Mouse (Mus musculus): ENCODE results near the gene Gm17482. TPM values are rescaled to one million over a fixed set of nuclear protein-coding genes. Genes with fewer than 3 reads are reported as not detected.

Gm17482 gene
- not detected in 2 replicates for polyA plus RNA-seq (2016; fragmentation: Nextera tagmentation; extraction: Ambion mirVana)

DNA sequence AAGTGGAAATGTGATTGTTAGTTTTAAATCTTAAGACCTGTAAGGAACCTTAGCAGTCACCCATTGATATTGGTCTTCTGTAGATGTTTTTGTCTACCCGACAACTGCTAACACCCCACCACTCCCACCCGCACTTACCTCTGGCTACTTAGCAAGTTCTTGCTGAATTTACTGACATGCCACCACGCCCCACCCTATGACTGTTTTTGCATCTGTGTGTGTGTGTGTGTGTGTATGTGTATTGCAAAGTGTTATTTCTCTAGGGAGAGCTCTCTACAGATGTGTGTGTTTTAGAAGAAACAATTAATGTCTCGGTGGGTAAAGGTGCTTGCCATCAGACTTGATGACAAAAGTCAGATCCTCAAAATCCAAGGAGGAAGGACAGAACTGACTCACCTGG lies at the start of gene Gm17482:
TSS of gene Gm17482 (plus strand) at position 301 of the 400 bp plus-strand sequence.
- Histone ChIP-seq H3K27ac (no peak within 1 kb of the TSS), H3K27me3 (ENCODE audit: low read depth, poor library complexity, severe bottlenecking) (no peaks in the 10 kb centered on the region), H3K9me3 (replicated peaks) (no peaks in the 10 kb centered on the region), H3K36me3 (no peaks in the 10 kb centered on the region), H3K4me3 (no peak within 1 kb of the TSS), H3K4me1 (peaks cover 15% of the 10 kb centered on the region)
- WGBS, result 74% methylated on average over 4 of the region's 4 CpGs
- DNase-seq (ENCODE audit: low spot score), result no peak

DNA sequence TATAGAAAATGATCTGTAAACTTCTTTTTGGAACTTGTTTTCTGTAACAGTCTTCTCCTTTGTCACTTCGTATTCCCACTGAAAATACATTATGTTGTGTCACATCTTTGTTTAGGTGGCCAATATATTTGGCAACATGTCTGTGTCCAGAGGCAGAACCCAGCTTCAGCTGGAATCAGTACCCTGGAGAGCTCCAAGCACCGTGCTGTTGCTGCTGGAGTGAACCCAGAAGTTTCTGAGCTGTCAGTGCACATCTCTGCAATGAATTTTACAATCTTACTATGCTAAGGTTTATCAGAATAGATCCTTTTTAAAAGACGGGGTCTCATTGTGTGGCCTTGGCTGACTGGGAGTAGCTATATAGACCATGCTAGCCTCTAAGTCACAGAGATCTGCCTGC lies 48.3 kb upstream of the Gm17482 start:
- WGBS, result 38% methylated on average over 3 of the region's 3 CpGs
- no peak overlapping the region for H3K4me3 ChIP-seq
- H3K27ac ChIP-seq, result no peak overlapping the region
- H3K4me1 ChIP-seq, result no peaks in the 10 kb centered on the region
- H3K36me3 ChIP-seq, result no peaks in the 10 kb centered on the region
- H3K27me3 ChIP-seq (ENCODE audit: low read depth, poor library complexity, severe bottlenecking), result no peaks in the 10 kb centered on the region
- no peaks in the 10 kb centered on the region for H3K9me3 ChIP-seq (replicated peaks)
- DNase-seq (ENCODE audit: low spot score), result peak; percentile 70

DNA sequence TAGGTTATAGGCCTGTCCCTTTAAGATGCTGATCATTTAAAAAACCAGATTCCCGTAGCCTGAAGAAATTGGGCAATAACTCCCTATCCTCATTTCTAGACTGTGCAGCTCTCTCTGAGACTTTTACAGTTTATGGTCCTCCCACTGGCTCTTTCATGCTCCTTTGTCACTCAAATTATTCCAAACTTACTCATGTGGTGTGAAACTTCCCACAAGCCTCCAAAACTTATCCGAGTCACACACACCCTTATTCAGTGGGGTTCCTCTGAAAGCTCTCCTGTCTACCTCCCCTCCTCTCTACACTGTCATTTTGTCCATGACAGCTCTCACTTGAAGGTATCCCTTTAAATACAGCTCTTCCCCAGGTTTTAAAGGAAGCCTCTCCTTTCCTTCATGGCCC lies 46.0 kb upstream of the Gm17482 start:
- WGBS, result 89% methylated on average over 2 of the region's 2 CpGs
- H3K9me3 ChIP-seq (replicated peaks), result no peaks in the 10 kb centered on the region
- no peaks in the 10 kb centered on the region for H3K36me3 ChIP-seq
- DNase-seq (ENCODE audit: low spot score), result no peak
- no peaks in the 10 kb centered on the region for H3K4me1 ChIP-seq
- no peak overlapping the region for H3K27ac ChIP-seq
- no peaks in the 10 kb centered on the region for H3K27me3 ChIP-seq (ENCODE audit: low read depth, poor library complexity, severe bottlenecking)
- H3K4me3 ChIP-seq, result no peak overlapping the region

DNA sequence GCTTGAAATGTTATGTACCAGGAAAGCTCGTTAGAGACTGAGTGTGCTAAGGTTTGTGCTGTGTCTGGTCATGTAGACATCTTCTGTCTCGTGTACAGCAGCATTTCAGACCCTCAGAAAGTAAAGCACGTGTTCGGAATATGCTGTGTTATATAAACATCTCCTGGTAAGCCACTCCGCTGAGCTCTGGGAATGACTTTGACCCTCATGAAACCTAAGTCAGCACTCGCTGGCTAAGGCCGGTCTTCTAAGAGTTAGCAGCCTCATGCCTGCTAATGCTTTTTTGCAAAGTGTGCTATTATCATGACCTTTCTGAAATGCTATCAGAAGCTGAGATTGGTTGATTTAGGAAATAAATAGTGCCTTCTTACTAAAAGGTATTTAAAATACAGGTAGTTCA lies 36.0 kb upstream of the Gm17482 start:
- Histone ChIP-seq H3K4me1 (no peaks in the 10 kb centered on the region), H3K9me3 (replicated peaks) (no peaks in the 10 kb centered on the region), H3K36me3 (no peaks in the 10 kb centered on the region), H3K4me3 (no peak overlapping the region), H3K27ac (no peak overlapping the region), H3K27me3 (ENCODE audit: low read depth, poor library complexity, severe bottlenecking) (no peaks in the 10 kb centered on the region)
- DNase-seq (ENCODE audit: low spot score), result no peak
- 79% methylated on average over 7 of the region's 7 CpGs for WGBS

DNA sequence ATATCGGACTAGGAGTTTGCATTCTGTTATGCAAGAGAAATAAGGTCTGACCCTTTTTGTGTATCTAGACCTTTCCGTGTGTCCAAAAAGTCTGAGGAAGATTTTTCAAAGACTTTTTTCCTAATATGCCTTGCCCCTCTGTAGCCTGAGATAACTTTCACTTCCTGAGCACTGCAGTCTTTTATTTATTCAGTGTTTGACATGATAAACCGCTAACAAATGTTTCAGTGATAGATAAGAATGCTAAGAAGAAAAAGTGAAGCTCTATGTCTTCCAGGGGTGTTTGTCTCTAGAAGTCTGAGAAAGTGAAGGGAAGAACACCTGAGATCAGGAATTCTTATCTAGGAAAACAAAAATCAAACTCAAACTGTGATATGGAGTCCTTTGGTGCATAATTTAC lies 26.4 kb upstream of the Gm17482 start:
- no peaks in the 10 kb centered on the region for H3K9me3 ChIP-seq (replicated peaks)

DNA sequence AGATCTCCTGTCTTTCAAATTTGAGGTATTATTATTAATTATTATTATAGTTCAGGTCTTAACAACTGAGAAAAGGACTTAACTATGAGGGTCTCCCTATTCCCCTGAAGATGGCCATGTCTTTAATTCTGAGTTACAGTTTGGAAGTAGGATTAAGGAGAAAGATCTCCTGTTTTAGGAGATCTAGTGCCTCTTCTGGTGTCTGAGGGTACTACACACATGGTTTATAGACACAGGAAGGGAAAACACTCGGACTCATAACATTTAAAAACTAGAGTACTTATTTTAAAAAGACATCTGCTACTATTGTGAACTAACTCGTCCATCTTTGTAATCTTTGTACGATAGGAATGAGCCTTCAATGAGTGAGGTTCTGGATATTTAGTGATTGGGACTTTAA lies 24.1 kb upstream of the Gm17482 start:
- H3K9me3 ChIP-seq (replicated peaks), result no peaks in the 10 kb centered on the region
- H3K4me1 ChIP-seq, result no peaks in the 10 kb centered on the region
- H3K4me3 ChIP-seq, result no peak overlapping the region
- 75% methylated on average over 3 of the region's 3 CpGs for WGBS
- no peak for DNase-seq (ENCODE audit: low spot score)
- H3K27me3 ChIP-seq (ENCODE audit: low read depth, poor library complexity, severe bottlenecking), result no peaks in the 10 kb centered on the region
- H3K36me3 ChIP-seq, result no peaks in the 10 kb centered on the region
- H3K27ac ChIP-seq, result no peak overlapping the region

More for the DNA sequence above, 26.4 kb upstream of the Gm17482 start:
- no peaks in the 10 kb centered on the region for H3K36me3 ChIP-seq
- no peaks in the 10 kb centered on the region for H3K27me3 ChIP-seq (ENCODE audit: low read depth, poor library complexity, severe bottlenecking)
- H3K27ac ChIP-seq, result no peak overlapping the region
- 86% methylated on average over 3 of the region's 3 CpGs for WGBS
- no peak for DNase-seq (ENCODE audit: low spot score)
- no peaks in the 10 kb centered on the region for H3K4me1 ChIP-seq
- no peak overlapping the region for H3K4me3 ChIP-seq

DNA sequence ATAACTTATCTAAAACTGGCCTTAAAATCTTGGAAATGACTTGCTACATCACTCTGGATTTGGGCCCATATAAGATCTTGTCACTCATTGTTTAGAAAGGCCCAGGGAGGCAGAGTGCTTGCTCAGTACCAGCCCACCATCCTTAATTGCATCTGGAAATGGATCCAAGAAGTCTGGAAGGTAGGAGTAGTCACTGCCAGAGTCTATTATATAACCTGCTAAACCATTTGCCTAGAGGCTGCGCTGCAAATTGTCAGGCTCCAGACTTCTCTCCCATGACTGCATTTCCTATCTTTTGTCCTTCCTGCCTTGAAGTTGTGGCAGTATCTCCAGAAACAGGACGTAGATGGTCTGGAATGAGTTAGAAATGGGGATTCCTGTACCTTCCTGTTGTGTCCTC lies 17.0 kb upstream of the Gm17482 start:
- no peaks in the 10 kb centered on the region for H3K9me3 ChIP-seq (replicated peaks)
- H3K36me3 ChIP-seq, result no peaks in the 10 kb centered on the region
- 61% methylated on average over 2 of the region's 2 CpGs for WGBS
- no peak overlapping the region for H3K4me3 ChIP-seq
- no peak overlapping the region for H3K27ac ChIP-seq
- H3K4me1 ChIP-seq, result peaks cover 8% of the 10 kb centered on the region; the same call in 1 of the 2 replicates
- DNase-seq (ENCODE audit: low spot score), result no peak
- no peaks in the 10 kb centered on the region for H3K27me3 ChIP-seq (ENCODE audit: low read depth, poor library complexity, severe bottlenecking)

DNA sequence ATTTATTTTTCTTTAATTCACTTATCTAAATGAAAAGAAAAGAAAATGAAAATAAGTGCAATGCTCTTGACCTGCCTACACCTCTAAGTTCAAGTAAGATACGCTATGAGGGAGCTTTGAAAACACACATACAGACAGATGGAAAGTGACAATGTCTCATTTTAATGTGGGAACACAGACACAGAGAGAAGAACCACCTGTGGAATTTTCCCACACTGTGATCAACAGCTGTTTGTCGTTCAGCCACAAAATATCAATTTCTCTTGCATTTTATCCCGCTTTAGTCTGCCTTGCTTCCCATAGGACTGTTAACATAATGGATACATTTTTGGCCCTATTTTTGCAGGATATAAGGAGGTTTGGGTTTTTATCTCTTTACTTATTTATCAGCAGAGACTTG lies 16.3 kb upstream of the Gm17482 start:
- peaks cover 8% of the 10 kb centered on the region; the same call in 1 of the 2 replicates for H3K4me1 ChIP-seq
- H3K27ac ChIP-seq, result no peak overlapping the region
- no peak for DNase-seq (ENCODE audit: low spot score)
- WGBS, result 90% methylated on average over 3 of the region's 3 CpGs
- H3K27me3 ChIP-seq (ENCODE audit: low read depth, poor library complexity, severe bottlenecking), result no peaks in the 10 kb centered on the region
- H3K4me3 ChIP-seq, result no peak overlapping the region
- H3K9me3 ChIP-seq (replicated peaks), result no peaks in the 10 kb centered on the region
- H3K36me3 ChIP-seq, result no peaks in the 10 kb centered on the region

DNA sequence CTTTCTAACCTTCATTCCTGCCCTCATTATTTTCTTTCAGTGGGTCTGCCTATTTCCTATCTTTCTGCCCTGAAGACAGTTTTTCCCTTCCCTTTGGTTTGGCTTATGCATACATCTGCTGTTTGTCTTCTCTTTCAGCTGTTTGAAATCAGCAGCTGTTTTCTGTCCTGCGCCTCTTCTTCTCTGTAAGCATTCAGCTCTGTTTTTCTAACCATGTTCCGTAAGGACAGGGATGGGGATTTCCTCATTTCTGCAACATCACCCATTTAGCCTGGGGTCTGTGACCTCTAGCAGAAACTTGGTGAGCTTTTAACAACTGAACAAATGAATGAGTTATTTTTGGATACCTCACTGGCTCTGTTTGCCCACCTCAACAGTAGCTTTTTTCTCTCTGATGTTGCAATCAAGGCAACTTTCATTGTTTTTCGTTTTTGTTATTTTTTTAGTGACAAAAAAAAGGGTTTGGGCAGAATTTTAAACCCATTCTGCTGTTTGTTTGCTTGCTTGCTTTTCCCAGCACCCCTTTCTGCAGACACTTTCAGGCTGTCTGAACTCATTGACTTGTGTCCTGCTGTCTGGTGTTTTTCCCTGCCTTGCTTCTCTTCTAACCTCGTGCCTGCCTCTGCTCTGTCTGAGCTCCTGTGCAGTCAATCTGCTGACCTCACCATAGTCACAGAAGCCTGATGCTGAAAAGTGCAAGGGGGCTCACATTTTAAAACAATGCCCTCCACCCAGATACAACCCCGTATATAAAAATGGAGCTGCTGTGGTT lies 14.8 kb upstream of the Gm17482 start:
- WGBS, result 61% methylated on average over 5 of the region's 5 CpGs
- Histone ChIP-seq H3K4me3 (no peak overlapping the region), H3K9me3 (replicated peaks) (no peaks in the 10 kb centered on the region), H3K27me3 (ENCODE audit: low read depth, poor library complexity, severe bottlenecking) (no peaks in the 10 kb centered on the region), H3K4me1 (peaks cover 8% of the 10 kb centered on the region; the same call in 1 of the 2 replicates), H3K36me3 (no peaks in the 10 kb centered on the region), H3K27ac (no peak overlapping the region)
- no peak for DNase-seq (ENCODE audit: low spot score)

DNA sequence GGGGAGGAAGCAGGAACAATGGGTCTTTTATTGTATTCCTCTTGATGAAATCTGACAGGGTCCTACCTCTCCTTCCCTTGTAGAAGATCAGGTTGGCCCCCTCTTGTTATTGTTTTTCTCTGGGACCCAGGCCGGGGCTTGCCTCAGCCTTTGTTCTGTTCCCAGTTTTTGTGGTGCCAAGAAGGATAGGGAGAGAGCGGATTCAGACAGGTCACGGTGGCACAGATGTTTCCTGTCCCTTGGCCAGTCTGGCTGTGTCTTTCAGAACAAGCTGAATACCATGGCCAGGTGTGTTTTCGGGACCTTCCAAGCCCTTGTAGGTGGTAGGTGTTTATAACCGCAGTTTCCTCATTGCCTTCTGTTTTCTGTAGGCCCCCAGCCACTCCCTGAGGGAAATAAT lies 14.0 kb upstream of the Gm17482 start:
- no peak overlapping the region for H3K4me3 ChIP-seq
- no peaks in the 10 kb centered on the region for H3K9me3 ChIP-seq (replicated peaks)
- 61% methylated on average over 5 of the region's 5 CpGs for WGBS
- no peak for DNase-seq (ENCODE audit: low spot score)
- H3K36me3 ChIP-seq, result no peaks in the 10 kb centered on the region
- peak overlapping the region; percentile 11; the same call in 1 of the 2 replicates for H3K27ac ChIP-seq
- no peaks in the 10 kb centered on the region for H3K27me3 ChIP-seq (ENCODE audit: low read depth, poor library complexity, severe bottlenecking)
- peaks cover 8% of the 10 kb centered on the region; the same call in 1 of the 2 replicates for H3K4me1 ChIP-seq

DNA sequence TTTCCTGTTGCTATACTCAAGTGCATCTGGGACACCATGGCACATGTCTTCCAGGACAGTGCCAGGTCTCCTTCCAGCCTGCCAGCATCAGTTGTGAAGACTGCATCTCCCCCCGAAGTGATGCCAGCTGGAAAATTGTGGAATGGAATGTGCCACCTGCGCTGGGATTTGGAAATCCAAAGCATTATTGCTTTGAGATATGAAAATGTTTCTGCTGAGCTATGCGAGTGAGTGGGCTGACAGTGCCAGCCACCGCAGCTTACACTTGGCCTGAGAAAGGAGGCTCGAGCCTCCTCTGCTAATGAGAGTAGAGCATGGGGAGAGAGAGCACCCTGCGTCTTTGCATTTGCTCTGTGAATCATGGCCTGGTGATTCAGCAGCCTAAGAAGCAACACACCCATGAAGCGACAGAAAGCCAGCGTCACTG lies 5.9 kb upstream of the Gm17482 start:
- Histone ChIP-seq H3K36me3 (no peaks in the 10 kb centered on the region), H3K4me1 (peaks cover 15% of the 10 kb centered on the region), H3K27me3 (ENCODE audit: low read depth, poor library complexity, severe bottlenecking) (no peaks in the 10 kb centered on the region), H3K9me3 (replicated peaks) (no peaks in the 10 kb centered on the region), H3K4me3 (no peak overlapping the region), H3K27ac (no peak overlapping the region)
- DNase-seq (ENCODE audit: low spot score), result no peak
- WGBS, result 87% methylated on average over 8 of the region's 8 CpGs

DNA sequence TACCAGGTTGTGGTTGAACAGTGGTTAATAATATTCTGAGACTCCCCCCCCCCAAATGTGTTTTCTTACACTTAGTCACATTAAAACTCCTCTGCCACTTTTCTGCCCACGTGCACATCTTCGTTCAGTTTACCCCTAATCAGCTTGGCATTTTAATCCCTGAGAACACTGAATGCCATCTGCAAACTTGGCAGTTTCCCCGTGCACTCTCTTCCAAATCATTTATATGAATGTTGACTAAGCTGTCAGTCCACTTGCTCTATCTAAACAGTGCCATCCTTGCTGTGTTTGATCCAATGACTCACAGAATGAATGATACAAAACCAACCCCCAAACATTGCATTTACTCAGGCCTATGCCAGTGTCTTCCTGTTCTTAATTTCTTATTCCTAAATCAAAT lies 1.6 kb upstream of the Gm17482 start:
- no peaks in the 10 kb centered on the region for H3K36me3 ChIP-seq
- no peak overlapping the region for H3K27ac ChIP-seq
- H3K4me1 ChIP-seq, result peaks cover 15% of the 10 kb centered on the region
- no peak for DNase-seq (ENCODE audit: low spot score)
- H3K4me3 ChIP-seq, result no peak overlapping the region
- no peaks in the 10 kb centered on the region for H3K27me3 ChIP-seq (ENCODE audit: low read depth, poor library complexity, severe bottlenecking)
- H3K9me3 ChIP-seq (replicated peaks), result no peaks in the 10 kb centered on the region
- WGBS, result 80% methylated on average over 3 of the region's 3 CpGs

DNA sequence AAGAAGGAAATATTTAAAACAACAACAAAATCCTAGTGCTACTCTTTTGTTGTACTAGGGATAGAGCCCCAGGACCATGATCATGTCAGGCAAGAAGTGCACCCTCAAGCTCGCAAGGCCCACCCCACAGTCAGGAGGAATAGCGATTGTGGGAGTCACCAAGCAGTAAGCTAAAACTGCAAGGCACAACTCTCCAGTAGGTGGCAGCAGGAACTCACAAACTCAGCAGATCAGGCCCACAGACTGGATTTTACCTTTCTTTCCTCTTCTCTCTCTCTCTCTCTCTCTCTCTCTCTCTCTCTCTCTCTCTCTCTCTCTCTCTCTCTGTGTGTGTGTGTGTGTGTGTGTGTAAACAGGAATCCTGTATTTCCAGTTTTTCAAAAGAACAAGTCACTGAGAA lies 386 bp downstream of the Gm17482 start:
- H3K36me3 ChIP-seq, result no peaks in the 10 kb centered on the region
- no peaks in the 10 kb centered on the region for H3K27me3 ChIP-seq (ENCODE audit: low read depth, poor library complexity, severe bottlenecking)
- H3K4me1 ChIP-seq, result peaks cover 15% of the 10 kb centered on the region
- H3K9me3 ChIP-seq (replicated peaks), result no peaks in the 10 kb centered on the region
- no peak overlapping the region for H3K27ac ChIP-seq
- DNase-seq (ENCODE audit: low spot score), result peak; percentile 80
- no peak overlapping the region for H3K4me3 ChIP-seq
- 8% methylated on average over 2 of the region's 2 CpGs for WGBS

DNA sequence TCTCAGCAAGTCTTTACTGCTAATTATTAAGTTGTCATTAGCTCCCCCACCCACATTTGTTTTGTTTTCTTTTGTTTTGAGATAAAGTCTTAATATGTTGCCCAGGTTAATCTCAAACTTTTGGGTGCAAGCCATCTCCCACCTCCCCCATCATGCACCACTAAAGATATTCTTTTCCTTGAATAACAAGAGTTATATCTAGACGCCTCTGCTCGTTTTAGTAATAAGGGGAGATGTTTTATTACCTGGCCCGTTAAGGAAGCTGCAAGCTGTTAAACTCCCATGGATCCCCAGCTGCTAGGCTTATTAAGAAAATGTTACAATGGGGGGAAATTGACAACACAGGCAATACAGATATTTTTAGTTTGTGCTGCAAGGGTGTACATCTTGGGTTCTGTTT lies 3.4 kb downstream of the Gm17482 start:
- WGBS, result 59% methylated on average over 3 of the region's 3 CpGs
- Histone ChIP-seq H3K4me1 (no peaks in the 10 kb centered on the region), H3K36me3 (no peaks in the 10 kb centered on the region), H3K4me3 (no peak overlapping the region), H3K27me3 (ENCODE audit: low read depth, poor library complexity, severe bottlenecking) (no peaks in the 10 kb centered on the region), H3K9me3 (replicated peaks) (no peaks in the 10 kb centered on the region), H3K27ac (no peak overlapping the region)
- DNase-seq (ENCODE audit: low spot score), result no peak
